Mouse (Mus musculus) embryonic facial prominence, embryonic 13.5 days (tissue): ENCODE results near the gene Atp6v1e1. TPM values are rescaled to one million over a fixed set of nuclear protein-coding genes. Genes with fewer than 3 reads are reported as not detected.
A peak's percentile ranks its signal among the peaks of the same experiment; 100 is the strongest.
"Not testable (repeated sequence)": the region's sequence is repeated elsewhere in the genome, so short reads cannot be mapped to it uniquely, and the experiment has no call there.

Experiments
- ATAC-seq: fragments of 200-750 bp; cut with Nextera tagmentation; 2 replicates; pipeline ENCODE4 v1.8.0; 2017; ENCODE audit warnings: low read depth; ENCODE audit not compliant: insufficient number of reproducible peaks, insufficient read depth, low FRiP score, low TSS enrichment
- H3K27ac ChIP-seq: fragments of 300-500 bp; sonication (generic); 2 replicates; pipeline ENCODE4 v1.5.1; 2015; ENCODE audit warnings: moderate library complexity, mild to moderate bottlenecking, inconsistent platforms
- H3K27me3 ChIP-seq: fragments of 300-500 bp; sonication (generic); 2 replicates; pipeline ENCODE4 v1.6.1; 2015; ENCODE audit warnings: mild to moderate bottlenecking, inconsistent platforms
- H3K36me3 ChIP-seq: fragments of 300-500 bp; sonication (generic); 2 replicates; pipeline ENCODE4 v1.6.1; 2015; ENCODE audit warnings: mild to moderate bottlenecking, inconsistent platforms
- H3K4me1 ChIP-seq: fragments of 300-500 bp; sonication (generic); 2 replicates; pipeline ENCODE4 v1.6.1; 2015; ENCODE audit warnings: inconsistent platforms
- H3K4me2 ChIP-seq: fragments of 300-500 bp; sonication (generic); 2 replicates; pipeline ENCODE4 v1.6.1; 2015; ENCODE audit warnings: moderate library complexity, mild to moderate bottlenecking, inconsistent platforms
- H3K4me3 ChIP-seq: fragments of 300-500 bp; sonication (generic); 2 replicates; pipeline ENCODE4 v1.5.1; 2015; ENCODE audit warnings: mild to moderate bottlenecking, inconsistent platforms
- H3K9ac ChIP-seq: fragments of 300-500 bp; sonication (generic); 2 replicates; pipeline ENCODE4 v1.6.1; 2015; ENCODE audit warnings: mild to moderate bottlenecking, inconsistent platforms
- H3K9me3 ChIP-seq: fragments of 300-500 bp; sonication (generic); 2 replicates; pipeline ENCODE4 v1.6.1; 2016; ENCODE audit warnings: inconsistent platforms
- WGBS: fragments of 180-500 bp; shearing (Covaris S2); methylation state at CpG from one replicate; pipeline ENCODE4 v1.1.7; 2015; ENCODE audit warnings: mixed read lengths; 5-methylcytosine and 5-hydroxymethylcytosine counted together
- polyA plus RNA-seq: library from polyadenylated mRNA; unstranded; fragments of >200 nt; fragmentation: Nextera tagmentation; extraction: Ambion mirVana; gene quantifications from 2 replicates; pipeline ENCODE4 v1.2.1, GENCODE M21; 2015

Atp6v1e1 gene
- polyA plus RNA-seq, 1 experiment from 2014 or later: 118 TPM

DNA sequence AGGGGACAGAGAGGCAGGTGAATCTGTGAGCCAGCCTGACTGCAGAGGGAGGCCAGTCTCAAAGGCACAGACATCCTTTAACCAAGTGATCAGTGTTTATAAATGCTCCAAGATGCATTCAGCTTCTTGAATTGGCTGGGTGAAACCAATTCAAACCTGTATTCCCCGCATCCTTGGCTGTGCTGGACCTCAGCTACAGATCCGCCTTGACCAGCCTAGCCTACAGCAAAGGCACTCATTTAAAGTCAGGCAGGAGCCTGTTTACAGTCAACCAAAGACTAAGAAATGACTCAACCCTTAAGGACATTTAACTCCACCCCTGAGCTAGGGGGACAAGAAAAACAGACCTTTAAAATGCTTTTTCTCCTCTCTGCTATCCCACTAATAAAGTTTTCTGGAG lies 3.3 kb downstream of the Atp6v1e1 start:
- H3K4me3 ChIP-seq: no peak overlapping the region
- ATAC-seq: no peak
- H3K4me2 ChIP-seq: no peak overlapping the region
- no peak overlapping the region for H3K27ac ChIP-seq
- no peaks in the 10 kb centered on the region for H3K27me3 ChIP-seq
- no peak overlapping the region for H3K9ac ChIP-seq
- 0 out of 2 replicates have a peak, but pooled peaks cover 2% of the 10 kb centered on the region for H3K9me3 ChIP-seq
- WGBS: 94% methylated on average over 2 of the region's 2 CpGs
- H3K36me3 ChIP-seq: peaks cover 23% of the 10 kb centered on the region
- H3K4me1 ChIP-seq: peaks cover 10% of the 10 kb centered on the region

DNA sequence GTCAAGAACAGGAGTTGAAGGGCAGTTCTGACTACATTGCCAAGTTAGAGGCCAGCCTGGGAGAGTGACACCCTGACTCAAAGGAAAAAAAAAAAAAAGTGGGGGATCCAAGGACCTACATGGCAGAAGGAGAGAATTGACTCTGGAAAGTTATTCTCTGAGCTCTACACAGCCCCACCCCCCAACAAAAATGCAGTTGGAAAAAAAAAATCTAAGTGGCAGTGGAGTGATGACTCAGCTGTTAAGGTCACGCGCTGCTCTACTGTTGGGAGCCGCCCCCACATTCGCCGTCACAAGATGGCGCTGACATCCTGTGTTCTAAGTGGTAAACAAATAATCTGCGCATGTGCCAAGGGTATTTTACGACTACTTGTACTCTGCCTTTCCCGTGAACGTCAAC lies 10.6 kb downstream of the Atp6v1e1 start:
- WGBS: 96% methylated on average over 8 of the region's 10 CpGs
- not testable (repeated sequence) for H3K9ac ChIP-seq, ATAC-seq, H3K27me3 ChIP-seq, H3K9me3 ChIP-seq, H3K4me1 ChIP-seq, H3K4me2 ChIP-seq, H3K27ac ChIP-seq, H3K4me3 ChIP-seq
- peaks cover 49% of the 10 kb centered on the region for H3K36me3 ChIP-seq

DNA sequence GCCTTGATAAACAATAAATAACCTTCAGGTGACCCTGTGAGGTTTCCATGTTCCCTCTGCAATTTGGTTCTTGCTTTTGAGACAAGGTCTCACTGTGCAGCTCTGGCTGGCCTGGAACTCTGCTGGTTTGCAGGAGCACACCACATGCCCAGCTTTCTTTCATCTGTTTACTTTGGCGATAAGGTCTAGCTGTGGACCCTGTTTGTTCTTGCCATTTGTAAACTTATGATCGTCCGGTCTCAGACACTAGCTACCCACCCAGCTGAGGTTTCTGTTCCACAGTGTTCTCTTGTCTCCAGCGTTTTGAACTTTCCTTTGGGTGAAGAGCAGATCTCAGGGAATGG lies 14.9 kb downstream of the Atp6v1e1 start:
- no peak for ATAC-seq
- WGBS: 93% methylated on average over 4 of the region's 4 CpGs
- Histone ChIP-seq H3K4me2 (no peak overlapping the region), H3K4me3 (no peak overlapping the region), H3K9ac (no peak overlapping the region), H3K4me1 (no peaks in the 10 kb centered on the region), H3K36me3 (peaks cover 90% of the 10 kb centered on the region), H3K27ac (no peak overlapping the region), H3K9me3 (no peaks in the 10 kb centered on the region), H3K27me3 (no peaks in the 10 kb centered on the region)

DNA sequence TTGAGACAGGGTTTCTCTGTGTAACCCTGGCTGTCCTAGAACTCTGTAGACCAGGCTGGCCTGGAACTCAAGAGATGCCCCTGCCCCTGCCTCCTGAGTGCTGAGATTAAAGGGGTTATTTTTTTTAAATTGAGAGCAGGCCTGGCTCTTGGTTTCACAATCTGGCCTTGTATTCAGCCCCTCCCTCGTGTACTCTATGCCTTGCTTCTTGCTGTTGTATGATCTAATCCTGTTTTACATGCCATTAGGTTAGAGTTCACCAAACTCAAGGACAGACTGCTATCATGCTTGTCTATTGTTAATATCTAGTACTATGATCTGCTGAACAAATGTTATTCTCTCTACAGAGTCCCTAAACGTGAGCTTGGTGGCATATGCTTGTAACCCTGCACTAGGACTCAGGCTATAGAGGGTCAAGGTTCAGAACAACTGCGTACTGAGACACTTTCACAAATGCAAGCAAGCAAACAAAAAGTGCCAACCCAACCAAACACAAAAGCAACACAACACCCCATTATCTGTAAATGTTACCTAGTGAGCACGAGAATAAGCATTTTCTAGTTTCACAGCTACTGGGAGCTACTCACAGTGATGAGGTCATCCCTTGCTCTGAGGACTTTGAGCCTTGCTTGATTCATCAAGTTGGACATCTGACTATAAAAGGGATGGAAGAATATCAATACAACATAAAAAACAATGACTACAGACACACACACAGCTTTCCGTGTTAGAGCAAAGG lies 15.4 kb downstream of the Atp6v1e1 start:
- no peak overlapping the region for H3K4me2 ChIP-seq
- H3K27ac ChIP-seq: no peak overlapping the region
- no peaks in the 10 kb centered on the region for H3K27me3 ChIP-seq
- peaks cover 94% of the 10 kb centered on the region for H3K36me3 ChIP-seq
- no peaks in the 10 kb centered on the region for H3K4me1 ChIP-seq
- no peak overlapping the region for H3K4me3 ChIP-seq
- ATAC-seq: no peak
- H3K9me3 ChIP-seq: no peaks in the 10 kb centered on the region
- no peak overlapping the region for H3K9ac ChIP-seq
- 85% methylated on average over 5 of the region's 5 CpGs for WGBS

DNA sequence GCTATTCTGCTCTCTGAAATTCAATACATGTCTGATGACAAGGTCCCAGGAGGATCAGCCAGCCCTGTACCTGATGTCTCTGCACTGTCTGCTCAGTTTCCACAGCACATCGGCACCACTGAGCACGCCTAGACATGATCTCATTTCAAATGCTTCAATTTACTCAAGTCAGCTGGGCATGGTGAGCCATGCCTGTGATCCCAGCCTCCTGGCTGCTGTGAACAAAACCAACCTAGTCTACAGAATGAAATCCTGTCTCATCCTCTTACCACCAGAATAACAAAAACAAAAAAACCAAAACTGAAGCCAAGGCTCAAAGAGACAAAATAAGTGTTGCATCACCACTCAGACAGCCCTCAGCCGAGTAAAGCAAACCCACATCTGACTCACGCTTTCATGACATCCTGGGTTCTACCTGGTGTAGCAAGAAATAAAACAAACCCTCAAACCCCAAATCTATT lies 23.0 kb downstream of the Atp6v1e1 start:
- ATAC-seq: peak; percentile 73; the same call in 1 of the 2 replicates
- H3K27me3 ChIP-seq: no peaks in the 10 kb centered on the region
- peak overlapping the region; percentile 34; the same call in 1 of the 2 replicates for H3K27ac ChIP-seq
- no peak overlapping the region for H3K9ac ChIP-seq
- no peaks in the 10 kb centered on the region for H3K4me1 ChIP-seq
- WGBS: 76% methylated on average over 4 of the region's 4 CpGs
- H3K4me2 ChIP-seq: no peak overlapping the region
- H3K36me3 ChIP-seq: peaks cover 97% of the 10 kb centered on the region
- no peak overlapping the region for H3K4me3 ChIP-seq
- H3K9me3 ChIP-seq: no peaks in the 10 kb centered on the region

DNA sequence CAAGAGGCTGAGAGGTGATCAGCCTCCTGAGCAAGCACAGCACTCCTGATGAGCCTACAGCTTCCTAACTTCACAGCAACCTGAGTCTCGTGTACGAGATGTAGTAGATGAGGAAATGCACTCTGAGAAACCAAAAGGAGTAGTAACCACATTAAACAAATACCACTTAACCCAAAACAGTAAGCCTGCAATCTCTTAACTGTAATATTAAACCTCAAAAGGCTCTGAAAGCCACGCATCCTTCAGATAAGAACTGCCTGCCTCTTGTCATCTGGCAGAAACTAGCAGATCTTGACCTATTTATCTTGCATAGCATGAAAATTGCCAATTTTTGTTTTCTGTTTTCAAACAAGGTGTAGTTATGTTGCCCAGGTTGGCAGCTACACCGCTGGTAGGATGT lies 23.7 kb downstream of the Atp6v1e1 start:
- no peak overlapping the region for H3K4me2 ChIP-seq
- no peak overlapping the region for H3K9ac ChIP-seq
- H3K36me3 ChIP-seq: peaks cover 97% of the 10 kb centered on the region
- no peak overlapping the region for H3K27ac ChIP-seq
- H3K9me3 ChIP-seq: no peaks in the 10 kb centered on the region
- ATAC-seq: no peak
- H3K4me3 ChIP-seq: no peak overlapping the region
- 81% methylated on average over 4 of the region's 4 CpGs for WGBS
- H3K27me3 ChIP-seq: no peaks in the 10 kb centered on the region
- no peaks in the 10 kb centered on the region for H3K4me1 ChIP-seq

DNA sequence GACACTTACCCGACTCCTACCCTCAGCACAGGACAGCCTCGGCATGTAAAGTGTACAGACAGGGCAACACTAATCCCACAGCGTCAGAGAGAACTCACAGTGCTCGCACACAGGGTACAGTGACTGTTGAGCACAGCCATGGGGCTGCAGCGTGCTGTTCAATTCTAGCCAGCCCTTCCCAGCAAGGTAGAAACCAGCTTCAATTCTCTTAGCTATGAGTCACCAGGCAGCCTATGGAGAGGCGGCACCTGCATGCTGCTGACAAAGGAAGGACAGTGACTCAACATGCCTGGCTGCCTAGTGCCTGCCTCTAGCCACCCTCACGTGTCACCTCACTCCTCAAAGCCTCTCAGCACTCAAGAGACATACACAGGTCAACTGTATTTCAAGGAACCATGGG lies 24.6 kb downstream of the Atp6v1e1 start:
- no peak for ATAC-seq
- no peaks in the 10 kb centered on the region for H3K27me3 ChIP-seq
- H3K4me3 ChIP-seq: no peak overlapping the region
- H3K9me3 ChIP-seq: no peaks in the 10 kb centered on the region
- H3K27ac ChIP-seq: no peak overlapping the region
- H3K4me2 ChIP-seq: no peak overlapping the region
- no peaks in the 10 kb centered on the region for H3K4me1 ChIP-seq
- H3K9ac ChIP-seq: no peak overlapping the region
- WGBS: 87% methylated on average over 7 of the region's 7 CpGs
- H3K36me3 ChIP-seq: peaks cover 97% of the 10 kb centered on the region

DNA sequence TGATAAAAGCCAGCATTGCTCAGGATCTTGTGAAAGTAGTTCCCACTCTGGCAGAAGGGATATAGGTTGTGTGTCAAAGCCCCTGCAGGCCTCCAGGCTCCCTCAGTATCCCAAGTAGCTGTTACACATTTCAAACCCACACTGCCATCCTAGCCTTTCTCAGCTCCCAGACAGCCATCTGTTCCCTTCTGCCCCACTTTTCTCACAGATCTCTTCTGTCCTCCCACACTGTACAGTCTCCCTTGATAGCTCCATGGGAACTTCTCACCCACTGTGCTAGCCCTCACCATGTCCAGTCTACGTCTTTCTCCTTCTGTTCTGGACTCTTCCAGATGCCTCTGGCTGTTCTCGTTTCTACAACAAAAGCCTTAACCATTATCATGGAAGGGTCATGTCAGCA lies 26.5 kb downstream of the Atp6v1e1 start:
- 85% methylated on average over 2 of the region's 2 CpGs for WGBS
- no peak overlapping the region for H3K4me2 ChIP-seq
- H3K9me3 ChIP-seq: no peaks in the 10 kb centered on the region
- H3K27me3 ChIP-seq: no peaks in the 10 kb centered on the region
- no peak for ATAC-seq
- no peak overlapping the region for H3K4me3 ChIP-seq
- no peaks in the 10 kb centered on the region for H3K4me1 ChIP-seq
- no peak overlapping the region for H3K27ac ChIP-seq
- H3K9ac ChIP-seq: no peak overlapping the region
- H3K36me3 ChIP-seq: peaks cover 92% of the 10 kb centered on the region

DNA sequence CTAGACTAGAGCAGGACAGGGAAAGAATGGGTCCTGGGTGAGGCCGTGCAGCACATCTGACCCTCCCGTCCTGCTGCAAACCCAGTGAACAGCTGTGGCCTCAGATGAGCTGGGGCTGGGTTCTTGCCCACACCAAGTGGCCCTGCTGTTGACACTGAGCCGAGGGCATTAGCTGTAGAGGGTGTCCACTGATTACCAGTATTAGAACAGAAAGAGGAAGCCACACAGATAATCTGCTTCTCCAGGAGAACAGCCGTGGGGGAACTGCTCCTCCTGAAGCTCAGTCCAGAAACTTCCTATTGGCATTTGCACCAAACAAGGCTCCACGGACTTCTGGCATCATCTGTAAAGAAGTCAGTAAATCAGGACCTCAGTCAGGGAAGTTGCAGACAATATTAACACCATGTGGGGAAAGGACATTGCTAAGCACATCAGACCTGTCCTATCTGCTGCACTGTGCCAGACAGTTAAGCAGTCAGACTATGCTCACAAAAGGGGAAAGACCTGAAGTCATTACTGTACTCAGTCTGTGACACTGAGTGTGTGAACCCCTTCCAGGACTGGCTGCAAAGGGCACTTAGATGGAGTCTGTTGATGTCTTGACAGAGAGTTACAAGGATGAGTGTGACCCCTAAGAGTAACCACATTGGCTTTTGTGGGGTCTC lies 27.0 kb downstream of the Atp6v1e1 start:
- H3K4me2 ChIP-seq: no peak overlapping the region
- no peak for ATAC-seq
- no peaks in the 10 kb centered on the region for H3K4me1 ChIP-seq
- no peaks in the 10 kb centered on the region for H3K27me3 ChIP-seq
- H3K36me3 ChIP-seq: peaks cover 87% of the 10 kb centered on the region
- no peak overlapping the region for H3K9ac ChIP-seq
- no peaks in the 10 kb centered on the region for H3K9me3 ChIP-seq
- H3K4me3 ChIP-seq: no peak overlapping the region
- WGBS: 81% methylated on average over 5 of the region's 5 CpGs
- no peak overlapping the region for H3K27ac ChIP-seq

DNA sequence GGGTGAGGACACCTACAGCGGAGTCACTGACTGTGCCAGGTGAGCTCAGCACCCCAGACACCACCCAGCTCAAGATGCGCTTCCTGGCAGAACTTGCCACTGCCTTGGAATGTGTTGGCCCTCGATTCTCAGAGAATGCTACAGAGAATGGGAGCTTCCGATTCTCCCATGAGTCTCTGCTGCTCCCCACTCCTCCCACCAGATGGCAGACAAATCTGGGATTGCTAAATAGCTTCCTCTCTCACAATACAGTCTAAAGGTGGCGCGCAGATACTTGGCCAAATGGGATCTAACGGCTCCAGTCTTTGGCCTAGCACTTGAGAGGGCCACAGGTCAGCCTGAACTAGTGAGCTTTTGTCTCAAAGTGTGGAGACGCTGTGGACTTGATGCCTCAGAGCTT lies 29.6 kb downstream of the Atp6v1e1 start:
- Histone ChIP-seq H3K36me3 (peaks cover 64% of the 10 kb centered on the region), H3K4me2 (no peak overlapping the region), H3K4me1 (no peaks in the 10 kb centered on the region), H3K9ac (no peak overlapping the region), H3K27ac (no peak overlapping the region), H3K27me3 (no peaks in the 10 kb centered on the region), H3K9me3 (no peaks in the 10 kb centered on the region), H3K4me3 (no peak overlapping the region)
- WGBS: 84% methylated on average over 8 of the region's 8 CpGs
- no peak for ATAC-seq

DNA sequence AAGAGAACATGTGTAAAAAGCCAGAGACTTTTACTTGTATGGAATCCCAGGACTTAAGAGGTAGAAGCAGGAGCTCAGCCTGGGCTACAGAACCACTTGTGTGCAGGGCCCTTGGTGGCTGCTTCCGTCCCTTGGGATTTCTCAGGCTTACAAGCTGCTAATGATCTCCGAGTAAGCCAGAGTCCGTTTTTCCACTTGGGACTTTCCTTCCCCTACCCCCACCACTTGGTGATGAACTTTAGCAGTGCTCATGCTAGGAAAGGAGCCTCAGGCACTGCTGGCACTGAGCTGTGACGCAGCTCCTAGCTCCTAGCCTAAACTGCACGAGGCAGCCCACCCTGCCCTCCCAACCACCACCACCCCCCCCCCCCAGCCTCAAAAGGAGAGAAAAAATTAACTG lies 31.9 kb downstream of the Atp6v1e1 start:
- Histone ChIP-seq H3K4me3 (no peak overlapping the region), H3K27ac (no peak overlapping the region), H3K4me2 (no peak overlapping the region), H3K9ac (no peak overlapping the region), H3K9me3 (no peaks in the 10 kb centered on the region), H3K4me1 (no peaks in the 10 kb centered on the region), H3K36me3 (peaks cover 42% of the 10 kb centered on the region), H3K27me3 (no peaks in the 10 kb centered on the region)
- WGBS: 52% methylated on average over 5 of the region's 5 CpGs
- no peak for ATAC-seq

DNA sequence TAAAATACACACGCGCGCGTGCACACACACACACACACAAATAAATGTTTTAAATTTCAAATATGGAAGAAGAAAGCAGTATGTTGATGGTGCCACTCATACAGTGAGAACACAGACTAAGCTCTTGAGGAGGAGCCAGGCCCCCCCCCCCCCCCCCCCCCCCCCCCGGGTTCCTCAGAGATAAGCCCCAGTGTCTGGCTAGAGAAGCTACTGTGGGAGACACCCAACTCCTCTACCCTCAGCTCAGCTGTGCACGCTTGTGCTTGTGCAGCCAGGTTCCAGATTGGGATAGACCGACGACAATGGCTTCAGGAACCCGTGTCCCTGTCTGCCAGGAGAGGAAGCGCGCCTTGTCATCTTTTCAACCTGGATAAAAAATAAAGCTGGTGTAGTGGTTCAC lies 32.4 kb downstream of the Atp6v1e1 start:
- Histone ChIP-seq H3K4me1 (0 out of 2 replicates have a peak, but pooled peaks cover 3% of the 10 kb centered on the region), H3K27ac (no peak overlapping the region), H3K4me3 (no peak overlapping the region), H3K9ac (no peak overlapping the region), H3K36me3 (peaks cover 36% of the 10 kb centered on the region), H3K27me3 (no peaks in the 10 kb centered on the region), H3K9me3 (no peaks in the 10 kb centered on the region), H3K4me2 (no peak overlapping the region)
- 89% methylated on average over 10 of the region's 11 CpGs for WGBS
- no peak for ATAC-seq
